Mouse (Mus musculus) adrenal gland, postnatal 14 days (tissue): ENCODE results near the gene Tppp2. TPM values are rescaled to one million over a fixed set of nuclear protein-coding genes. Genes with fewer than 3 reads are reported as not detected.
A peak's percentile ranks its signal among the peaks of the same experiment; 100 is the strongest.
"Not testable (repeated sequence)": the region's sequence is repeated elsewhere in the genome, so short reads cannot be mapped to it uniquely, and the experiment has no call there.

Experiments
- DNase-seq: peaks from one replicate; pipeline ENCODE4 v3.0.0; 2021; ENCODE audit warnings: mixed read lengths
- total RNA-seq: library from RNA; stranded (reverse); gene quantifications from 2 replicates; pipeline ENCODE4 v1.2.3, GENCODE M21; 2021

Gene Tppp2
- total RNA-seq, 1 experiment from 2014 or later, result not detected

DNA sequence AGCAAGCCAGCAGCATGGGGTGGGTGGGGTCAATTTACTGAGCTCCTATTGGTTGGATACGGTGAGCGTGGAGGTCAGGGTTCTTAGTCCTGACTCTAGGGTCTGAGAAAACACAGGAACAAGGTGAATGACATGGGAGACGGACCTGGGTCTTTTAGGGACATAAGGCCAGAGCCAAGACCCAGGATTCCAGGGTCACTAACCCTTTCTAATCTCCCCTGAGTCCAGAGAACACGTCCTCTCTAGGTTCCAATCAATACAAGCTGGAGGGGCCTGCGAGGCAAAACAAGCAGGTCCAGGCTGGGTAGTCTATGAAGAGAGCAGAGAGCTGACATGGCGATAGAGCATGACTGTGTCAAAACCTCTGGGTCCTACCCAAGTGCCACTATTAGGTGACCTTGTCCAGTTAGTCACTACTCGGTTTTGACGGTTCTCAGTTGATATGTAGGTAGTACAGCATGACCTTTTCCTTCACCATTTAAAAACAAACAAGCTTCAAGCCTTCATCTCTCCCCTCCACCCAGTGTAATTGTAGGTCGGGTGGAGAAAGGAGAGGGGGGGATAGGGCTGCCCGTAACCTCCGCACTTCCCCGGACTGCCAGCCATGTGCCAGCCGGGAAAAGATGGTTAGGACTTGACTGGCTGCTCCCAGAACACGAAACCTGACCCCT, 5.7 kb upstream of the Tppp2 start:
- peak; percentile 63 for DNase-seq

- DNase-seq, result peak; percentile 95
Measured at GRCm38 (mm10) chr14:51913062-51913959, 4.9 kb upstream of the Tppp2 start.

- DNase-seq, result peak; percentile 82
Measured at GRCm38 (mm10) chr14:51913960-51914762, 4.1 kb upstream of the Tppp2 start, which contains the start of gene Ndrg2. Gene Ndrg2, minus strand, starts transcription at chr14:51914158.

DNA sequence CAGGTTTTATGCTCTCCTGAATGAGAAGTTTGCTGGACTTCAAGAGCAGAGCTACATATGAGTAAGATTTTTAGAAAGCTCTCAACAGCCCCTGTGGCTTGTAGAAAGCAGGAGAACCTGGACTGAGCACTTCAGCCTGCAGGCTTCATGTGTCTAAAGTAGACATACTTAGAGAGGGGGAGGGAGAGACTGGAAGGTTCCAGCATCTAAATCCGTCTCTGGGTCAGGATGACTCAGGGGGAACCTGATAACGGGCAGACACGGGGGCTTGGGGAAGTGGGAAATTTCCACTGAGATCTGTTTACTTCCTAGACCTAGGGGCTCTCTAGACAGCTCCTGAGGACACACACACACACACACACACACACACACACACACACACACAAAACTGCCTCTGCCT, 3.2 kb upstream of the Tppp2 start:
- DNase-seq, result peak; percentile 40

GRCm38 (mm10) chr14:51916539-51916938, 1.7 kb upstream of the Tppp2 start:
- DNase-seq, result no peak

DNA sequence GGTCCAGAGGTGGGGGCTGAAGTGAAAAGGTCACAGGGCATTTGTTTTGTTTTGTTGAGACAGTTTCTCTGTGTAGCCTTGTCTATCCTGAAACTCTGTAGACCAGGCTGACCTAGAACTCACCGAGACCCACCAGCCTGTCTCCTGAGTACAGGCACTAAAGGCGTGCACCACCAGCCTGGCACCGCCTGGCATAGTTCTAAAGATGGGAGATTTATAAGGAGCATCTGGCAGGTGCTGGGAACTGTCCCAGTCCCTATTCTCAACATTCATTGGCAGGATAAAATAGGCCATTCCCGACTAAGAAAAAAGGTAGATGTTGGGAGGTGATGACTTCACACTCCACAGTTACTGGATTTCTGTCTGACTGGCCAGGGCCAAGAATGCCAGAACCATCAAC, 741 bp downstream of the Tppp2 start:
- no peak for DNase-seq

DNA sequence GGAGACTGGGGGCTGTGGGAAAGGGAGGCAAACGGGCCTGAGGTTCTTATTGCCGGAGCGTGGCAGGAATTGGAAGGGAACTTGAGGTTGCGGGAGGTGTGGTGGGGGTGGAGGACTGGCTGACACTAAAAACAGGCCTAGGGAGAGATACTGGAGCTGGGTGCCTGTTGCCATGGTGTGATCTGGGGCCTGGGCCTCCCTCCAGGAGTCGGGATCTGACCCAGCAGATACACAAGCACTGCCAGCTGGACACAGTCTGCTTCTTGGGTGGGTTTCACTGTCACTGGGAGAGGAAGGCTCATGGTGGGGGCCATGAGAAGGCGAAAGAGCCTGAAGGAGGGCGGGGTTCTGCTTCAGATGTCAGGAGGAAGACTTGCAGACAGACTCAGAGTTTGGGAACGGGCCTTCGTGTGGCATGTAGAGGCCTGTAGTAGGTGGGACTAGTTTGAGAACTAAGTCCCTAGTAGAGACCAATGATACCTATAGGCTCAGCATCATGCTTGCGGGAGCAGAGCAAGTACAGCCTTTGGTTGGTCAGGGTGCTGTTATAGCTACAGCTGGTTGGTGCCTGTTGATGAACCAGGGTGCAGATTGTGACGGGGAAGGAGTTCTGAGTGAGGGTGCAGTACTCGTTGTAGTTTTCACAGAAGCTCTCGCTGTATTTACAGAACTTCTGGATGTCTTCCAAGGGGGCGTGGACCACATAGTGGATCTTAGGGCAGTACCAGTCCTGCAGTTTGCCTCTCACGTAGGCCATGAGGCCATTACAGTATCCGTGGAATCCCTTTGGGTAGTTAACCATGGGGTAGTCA, 3.7 kb downstream of the Tppp2 start:
- DNase-seq, result no peak

DNA sequence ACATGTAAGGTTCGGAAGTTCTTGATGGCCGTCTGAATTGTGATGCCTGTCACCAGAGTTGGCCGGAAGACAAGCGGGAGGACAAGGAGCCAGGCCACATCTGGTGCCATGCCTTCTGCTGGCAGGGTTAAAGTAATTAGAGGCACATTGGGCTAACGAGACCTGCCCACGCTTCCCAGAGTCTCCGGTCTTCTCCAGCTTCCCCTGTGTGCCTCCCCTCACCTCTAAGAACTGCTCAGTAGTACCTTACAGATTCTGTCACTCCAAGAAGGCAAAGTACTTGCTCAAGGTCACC, 4.3 kb downstream of the Tppp2 start, which contains the start of gene Rnase13:
Rnase13 (minus strand) TSS at position 203 of the 295 bp plus-strand sequence.
- DNase-seq, result no peak

DNA sequence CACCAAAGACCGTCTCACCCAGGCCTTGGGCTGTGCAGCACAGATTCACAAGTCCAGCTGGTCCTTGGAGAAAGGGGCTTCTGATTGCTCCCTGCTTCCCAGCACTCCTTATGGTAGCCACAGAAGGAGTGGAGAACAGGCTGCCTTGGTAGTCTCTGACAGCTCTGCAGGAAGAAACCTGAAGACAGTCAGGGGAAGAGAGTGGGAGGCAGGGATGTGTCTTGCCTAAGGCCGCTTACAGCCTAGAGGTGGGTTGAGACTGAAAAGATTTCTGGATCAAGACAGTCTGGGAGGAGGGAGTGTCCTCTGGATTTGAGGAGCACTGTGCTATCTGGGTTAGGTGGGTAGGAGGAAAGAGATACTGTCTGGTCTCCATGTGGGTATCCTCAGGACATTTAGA, 4.7 kb downstream of the Tppp2 start:
- DNase-seq, result no peak

DNA sequence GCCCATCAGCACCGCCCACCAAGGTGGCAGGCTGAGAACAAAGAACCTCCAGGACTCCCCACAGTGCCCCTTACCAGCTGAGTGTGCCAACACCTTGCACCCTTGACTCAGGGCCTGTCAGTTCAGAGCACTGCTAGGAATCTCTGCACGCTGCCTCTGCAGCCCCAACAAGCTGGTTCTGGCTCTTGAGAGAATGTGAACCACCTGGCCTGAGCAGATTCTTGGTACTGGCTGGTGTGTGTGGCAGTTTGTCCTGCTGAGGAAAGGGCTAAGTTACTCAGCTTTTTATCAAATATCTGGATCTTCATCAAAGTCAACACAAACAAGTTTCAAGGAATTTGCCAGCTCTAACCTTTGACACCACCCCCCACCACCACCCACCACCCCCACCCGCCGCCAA, 5.3 kb downstream of the Tppp2 start:
- no peak for DNase-seq

GRCm38 (mm10) chr14:51926930-51927329, 8.7 kb downstream of the Tppp2 start:
- DNase-seq, result not testable (repeated sequence)

GRCm38 (mm10) chr14:51929309-51929943, 11.2 kb downstream of the Tppp2 start:
- DNase-seq, result peak; percentile 55

DNA sequence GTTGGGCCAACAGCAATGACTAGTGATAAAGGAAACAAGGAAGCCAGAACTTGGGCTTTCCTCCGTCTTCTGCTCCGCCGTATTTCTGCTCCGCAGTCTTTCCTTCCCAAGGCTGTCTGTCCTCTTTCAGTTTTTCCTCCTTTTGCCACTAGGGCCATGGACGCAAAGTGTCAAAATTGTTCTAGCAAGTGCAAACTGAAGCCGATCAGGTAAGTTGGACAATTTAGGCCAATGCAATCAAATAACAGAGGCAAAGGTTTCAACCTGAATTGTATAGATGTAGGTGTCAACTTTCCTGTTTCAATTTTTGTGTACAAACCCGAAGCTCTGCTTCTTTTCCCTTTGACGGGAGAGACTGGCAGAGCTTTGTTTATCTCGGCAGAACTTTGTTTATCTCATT, 11.7 kb downstream of the Tppp2 start:
- no peak for DNase-seq

- DNase-seq, result peak; percentile 80
Measured at GRCm38 (mm10) chr14:51930824-51931223, 12.6 kb downstream of the Tppp2 start.

DNA sequence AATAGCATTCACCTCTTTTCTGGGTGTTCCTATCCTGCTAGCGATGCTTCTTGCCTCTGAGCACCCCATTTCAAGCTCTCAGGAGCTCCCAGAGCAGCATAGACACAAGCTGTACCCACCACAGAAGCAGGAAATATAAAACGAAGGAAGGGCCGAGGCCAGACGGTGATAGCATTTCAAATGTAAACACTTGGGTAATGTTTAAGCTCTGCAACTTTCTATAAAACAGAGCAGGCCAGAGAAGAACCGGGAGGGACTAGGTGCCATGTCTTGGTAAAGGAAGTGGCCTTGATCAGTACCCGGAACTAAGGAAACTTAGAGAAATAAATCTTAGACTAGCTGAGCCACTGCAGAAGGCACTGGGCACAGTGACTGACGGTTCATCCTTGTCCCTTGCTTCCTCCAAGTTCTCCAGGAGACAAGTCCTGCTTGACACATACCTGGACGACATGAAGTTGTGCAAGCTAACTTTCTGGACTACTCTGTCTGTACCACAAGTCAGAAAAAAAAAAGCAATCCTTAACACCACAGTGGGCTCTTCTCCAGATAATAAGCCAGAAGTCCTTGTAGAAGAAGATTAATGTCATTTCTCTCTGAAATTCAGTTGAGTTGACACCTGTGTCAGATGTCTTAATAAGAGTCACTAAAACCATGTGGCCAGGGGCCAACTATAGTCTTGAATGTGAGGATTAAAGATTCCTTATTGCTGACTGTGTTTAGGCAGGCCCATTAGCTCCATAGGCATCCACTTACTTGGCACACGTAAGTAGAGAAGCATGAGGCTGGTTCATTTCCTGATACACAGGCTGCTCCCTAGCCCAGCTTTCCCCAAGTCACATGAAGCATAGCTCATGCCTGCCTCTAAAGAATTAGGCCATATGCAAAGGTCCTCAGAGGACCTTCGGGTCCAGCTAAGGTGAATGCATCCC, 14.1 kb downstream of the Tppp2 start:
- no peak for DNase-seq

DNA sequence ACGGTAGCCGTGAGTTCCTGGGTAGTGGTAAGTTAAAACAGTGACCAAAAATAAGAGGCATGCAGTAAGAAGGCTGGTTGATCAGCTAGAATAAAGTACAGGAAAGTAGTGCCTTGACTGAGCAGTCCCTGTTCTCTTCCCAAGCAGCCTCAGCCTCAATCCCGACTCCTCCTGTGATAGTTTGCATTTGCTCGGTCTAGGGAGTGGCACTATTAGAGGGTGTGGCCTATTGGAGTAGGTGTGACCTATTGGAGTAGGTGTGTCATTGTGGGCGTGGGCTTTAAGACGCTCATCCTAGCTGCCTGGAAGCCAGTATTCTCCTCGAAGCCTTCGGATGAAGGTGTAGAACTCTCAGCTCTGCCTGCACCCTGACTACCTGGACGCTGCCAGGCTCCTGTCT, 20.8 kb downstream of the Tppp2 start:
- DNase-seq, result no peak

DNA sequence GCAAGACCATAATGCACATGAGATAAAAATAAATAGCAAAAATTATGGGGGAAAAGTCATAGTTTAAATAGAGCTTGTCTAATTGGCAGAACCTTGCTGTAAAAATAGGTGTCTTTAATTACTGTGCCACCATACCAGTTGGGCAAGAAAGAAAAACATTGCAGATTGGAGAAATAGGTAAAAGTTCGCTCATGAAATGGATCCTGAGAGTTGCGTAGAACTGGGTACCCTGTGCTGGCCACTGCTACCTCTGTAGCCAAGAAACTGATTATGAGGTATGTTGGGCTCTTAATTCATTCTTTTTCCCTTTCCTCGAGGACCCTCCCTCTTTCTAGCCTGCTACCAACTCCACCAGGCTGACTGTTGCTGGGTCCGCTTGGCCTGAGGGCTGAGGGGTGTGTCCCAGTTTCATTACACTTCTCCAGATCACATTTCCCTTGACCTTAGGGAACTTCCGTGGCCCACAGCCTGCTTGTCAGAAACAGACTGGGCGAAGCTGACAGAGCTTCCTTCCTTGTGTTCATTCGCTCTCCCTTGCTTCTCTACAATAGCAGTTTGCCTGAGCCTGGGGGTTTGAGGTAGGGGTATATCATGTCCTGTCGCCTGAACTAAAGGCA, 22.8 kb downstream of the Tppp2 start:
- peak; percentile 69 for DNase-seq

DNA sequence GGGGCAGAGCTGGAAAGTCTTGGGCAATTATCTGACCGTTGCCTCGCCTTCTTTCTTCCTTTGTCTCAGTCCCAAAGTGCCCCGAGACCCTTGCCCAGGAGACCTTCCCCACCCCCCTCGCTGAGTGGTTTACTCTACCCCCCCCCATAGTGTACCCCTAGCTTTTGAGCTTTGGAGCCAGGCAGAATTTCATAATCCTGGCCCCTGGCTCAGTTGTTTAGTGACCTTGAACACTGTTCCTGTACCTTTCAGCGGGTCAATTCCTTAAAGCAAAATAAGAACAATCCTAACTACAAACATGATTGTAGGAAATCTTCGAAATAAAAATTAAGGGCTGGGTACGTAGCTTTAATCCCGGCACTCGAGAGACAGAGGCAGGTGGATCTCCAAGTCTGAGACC, 23.4 kb downstream of the Tppp2 start:
- DNase-seq, result no peak

DNA sequence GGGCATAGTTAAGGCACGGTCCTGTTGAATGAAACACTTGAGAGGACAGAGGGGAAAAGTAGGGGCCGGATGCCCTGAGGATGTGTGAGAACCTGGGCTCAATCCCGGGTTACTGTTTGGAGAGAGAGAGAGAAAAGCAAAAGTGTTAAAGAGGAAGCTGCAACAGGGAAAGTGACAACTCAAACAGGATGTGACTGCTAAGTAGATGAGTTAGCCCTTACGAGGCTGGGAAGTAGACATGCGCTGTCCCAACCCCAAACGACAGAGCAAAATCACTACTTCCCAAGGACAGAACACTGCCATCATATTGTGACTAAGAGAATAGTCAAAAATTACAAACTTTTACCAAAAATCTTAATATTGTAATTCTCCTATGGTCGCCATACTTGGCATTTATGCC, 24.0 kb downstream of the Tppp2 start:
- no peak for DNase-seq

DNA sequence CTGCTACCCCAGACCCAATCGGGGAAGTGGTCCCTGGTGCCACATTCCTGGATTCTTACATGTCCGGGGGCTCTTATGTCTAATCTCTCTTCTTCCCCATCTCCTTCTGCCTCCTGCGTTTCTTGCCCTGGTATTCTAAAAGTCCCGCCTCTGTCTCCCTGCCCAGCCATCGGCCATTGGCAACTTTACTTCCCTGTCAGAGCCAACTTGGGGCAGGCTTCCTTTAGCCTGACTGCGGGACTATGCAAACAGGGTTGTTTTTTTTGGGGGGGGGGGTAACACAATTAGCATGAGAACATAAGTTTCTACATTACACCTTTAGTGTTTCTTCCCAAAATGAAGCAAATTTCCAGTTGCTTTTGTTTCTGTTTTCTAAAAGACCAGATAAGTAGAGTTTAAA, 25.1 kb downstream of the Tppp2 start:
- DNase-seq, result no peak
